Mouse (Mus musculus) right cerebral cortex, postnatal 4 days (tissue): ENCODE measurements around the gene Gad1.

Source experiments
- DNase-seq: peaks from one replicate; pipeline ENCODE4 v3.0.0-alpha.2; 2022

Gene Gad1

DNA sequence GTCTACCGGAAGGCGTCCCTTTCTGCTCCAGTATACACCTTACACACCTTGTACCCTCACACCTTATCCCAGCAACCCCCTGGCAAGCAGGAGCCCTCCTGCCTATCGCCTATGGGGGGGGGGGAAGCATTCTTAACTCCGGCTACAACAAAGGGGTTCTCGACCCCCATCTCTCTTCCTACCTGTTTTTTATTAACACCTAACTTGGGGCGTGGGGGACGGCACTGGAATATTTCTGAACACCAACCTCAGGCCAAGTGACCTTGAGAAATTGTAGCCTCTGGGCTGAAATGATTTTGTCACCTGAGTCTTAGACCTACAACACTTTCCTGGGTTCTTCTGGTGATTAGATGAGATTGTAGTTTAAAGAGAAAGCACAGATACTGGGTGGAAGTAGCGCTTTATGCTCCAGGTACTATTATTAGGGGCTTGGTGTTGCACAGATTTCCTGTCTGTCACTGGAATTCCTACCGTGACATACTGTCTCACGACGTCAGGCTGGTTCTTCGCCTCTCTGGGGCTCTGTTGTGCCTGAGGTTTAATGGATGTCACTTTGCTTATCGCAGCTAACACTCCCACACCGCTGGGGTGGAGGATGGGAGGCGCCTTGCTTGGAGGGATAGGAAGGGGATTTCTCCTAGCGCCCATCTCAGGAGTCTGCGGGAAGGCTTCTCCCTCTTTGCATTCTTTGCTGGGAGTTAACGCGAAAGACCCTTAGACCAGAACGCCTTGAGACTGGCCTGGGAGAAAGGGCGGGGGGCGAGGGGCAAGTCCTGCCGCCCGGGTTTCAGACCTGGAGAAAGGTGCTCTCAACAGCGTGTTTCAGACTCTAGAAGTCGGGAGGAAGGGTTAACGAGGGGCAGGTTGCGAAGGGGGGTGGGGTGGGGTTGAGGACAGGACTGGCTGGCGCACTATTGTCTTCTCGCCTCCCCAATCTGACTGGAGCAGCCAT, 13.1 kb downstream of the Gad1 start:
- no peak for DNase-seq

DNA sequence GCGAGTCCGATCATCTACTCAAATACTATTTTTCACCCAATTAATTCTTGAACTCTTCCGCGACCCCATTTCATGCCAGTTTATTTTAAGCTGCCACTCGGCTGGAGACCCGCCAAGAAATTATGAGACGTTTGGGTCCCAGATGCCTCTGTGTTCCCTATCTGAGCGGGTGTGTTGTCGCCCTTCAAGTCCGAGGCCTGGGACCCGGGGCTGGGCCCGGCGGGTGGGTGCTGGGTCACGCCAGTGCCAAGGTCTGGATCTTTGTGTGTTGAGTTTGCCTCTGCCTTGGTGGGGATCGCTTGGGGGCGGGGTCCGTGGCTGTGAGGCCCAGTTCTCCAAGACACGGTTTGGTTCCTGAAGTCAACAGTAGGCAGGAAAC, 13.7 kb downstream of the Gad1 start:
- DNase-seq, result no peak

DNA sequence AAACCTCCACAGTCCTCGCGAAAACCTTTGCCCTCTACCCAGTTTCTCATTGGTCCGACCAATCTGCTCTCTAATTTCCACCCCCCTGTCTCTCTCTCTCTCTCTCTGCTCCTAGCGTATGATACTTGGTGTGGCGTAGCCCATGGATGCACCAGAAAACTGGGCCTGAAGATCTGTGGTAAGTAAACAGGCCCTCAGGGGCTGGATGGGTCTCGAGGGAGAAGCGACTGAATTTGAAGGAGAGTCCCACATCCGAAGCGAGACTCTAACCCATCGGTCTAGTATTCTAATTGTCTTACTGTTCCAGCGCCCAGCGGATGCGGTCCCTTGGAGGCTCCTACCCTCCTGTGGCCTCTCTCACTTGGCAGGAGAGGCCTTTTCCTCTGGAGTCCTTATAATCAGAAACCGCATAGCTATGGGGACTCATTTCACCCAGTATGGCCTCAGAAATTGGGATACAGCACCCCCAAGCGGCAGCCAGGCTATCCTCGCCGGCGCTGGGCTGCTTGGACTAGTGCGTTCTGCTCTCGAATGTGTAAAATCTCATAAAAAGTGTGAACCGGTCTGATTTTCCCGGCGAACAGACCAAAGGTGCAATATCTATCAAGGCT, 14.3 kb downstream of the Gad1 start:
- DNase-seq, result peak; percentile 76

DNA sequence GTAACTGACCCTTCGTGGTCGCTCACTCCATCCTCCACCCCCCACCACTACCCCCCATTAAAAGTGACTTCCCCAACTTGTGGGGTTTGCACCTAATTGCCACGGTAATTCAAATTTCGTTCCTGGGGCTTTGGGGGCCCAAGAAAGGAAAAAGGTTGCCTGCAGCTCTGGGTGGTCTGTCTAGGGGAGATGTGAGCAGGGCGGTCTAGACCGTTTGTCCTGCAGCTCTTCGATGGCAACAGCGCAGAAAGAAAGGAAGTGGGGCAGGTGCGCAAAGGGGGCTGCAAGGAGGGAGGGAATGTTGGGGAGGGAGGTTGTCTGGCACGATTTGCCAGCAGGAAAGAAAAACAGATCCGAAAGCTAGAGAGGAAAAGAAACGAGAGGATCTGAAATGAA, 14.8 kb downstream of the Gad1 start:
- DNase-seq, result no peak

DNA sequence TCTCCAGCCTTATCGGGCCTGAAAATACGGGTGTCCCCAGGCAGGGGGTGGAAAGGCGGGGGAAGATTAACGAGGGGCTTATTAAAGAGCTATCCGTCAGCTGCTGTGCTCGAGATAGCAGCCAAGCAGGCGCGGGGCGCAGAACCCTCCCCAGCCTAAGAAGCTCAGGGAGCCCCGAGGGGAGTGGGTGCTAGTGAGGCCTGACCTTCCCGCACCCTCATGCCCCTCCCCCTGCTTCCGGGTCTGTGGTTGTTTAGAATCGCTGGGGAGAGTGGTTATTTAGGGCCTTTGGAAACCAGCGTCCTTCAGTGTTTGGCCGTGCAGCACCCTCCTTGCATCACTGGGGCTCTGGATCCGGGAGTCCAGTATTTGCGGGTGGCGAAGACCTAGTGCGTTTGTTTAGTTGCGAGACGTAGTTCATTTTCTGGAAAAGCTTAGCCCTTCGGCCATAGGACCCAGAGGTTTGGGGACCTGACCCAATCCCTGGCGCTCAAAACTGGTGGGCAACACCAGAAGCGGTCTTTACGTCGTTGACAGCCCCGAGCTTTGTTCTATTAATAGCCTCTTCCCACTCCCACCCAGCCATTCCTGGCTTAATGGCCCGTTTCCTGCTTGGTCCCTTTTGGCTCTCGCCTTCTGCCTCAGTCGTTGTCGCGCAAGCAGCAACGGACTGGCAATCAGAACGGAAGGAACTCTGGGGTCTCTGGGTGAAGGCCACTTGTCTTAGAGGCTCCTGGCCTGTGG, 15.5 kb downstream of the Gad1 start:
- DNase-seq, result no peak

DNA sequence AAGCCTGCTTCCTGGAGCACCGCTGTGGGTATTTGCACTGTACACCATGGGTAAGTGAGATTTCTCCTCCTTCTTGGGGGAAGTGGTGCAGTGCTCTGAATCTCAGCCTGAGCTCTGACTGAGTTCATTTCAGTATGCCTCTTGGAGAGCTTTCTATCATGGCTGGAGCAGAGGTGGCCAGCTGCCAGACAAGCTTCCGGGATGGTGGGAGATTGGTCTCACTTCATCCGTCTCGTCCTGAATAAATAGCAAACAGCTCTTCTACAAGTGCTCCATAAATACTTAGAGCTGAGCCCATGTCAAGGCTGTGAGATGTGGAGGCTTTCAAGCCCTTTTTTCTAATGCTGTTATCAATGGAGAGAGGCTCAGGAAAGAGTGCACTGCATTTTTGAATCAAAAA, 18.8 kb downstream of the Gad1 start:
- no peak for DNase-seq

DNA sequence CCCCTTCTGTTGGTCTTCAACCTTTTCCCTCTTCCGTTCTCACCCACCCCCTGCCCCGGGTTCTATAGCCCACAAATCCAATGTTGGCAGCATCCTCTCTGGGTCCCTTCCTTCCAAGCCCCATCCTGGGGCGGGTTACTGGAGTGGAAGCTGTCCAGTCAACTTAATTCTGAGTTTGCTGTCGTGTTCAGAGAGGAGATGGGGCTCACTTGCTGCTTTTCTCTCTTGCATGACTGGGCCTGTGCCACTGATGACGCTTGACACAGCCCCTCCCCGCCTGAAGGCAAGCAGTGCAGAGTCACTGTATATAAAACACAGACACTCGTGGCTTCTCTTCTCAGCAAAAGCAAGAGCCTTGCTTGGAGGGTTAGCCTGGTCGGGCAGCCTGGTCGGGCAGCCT, 19.4 kb downstream of the Gad1 start:
- DNase-seq, result no peak

DNA sequence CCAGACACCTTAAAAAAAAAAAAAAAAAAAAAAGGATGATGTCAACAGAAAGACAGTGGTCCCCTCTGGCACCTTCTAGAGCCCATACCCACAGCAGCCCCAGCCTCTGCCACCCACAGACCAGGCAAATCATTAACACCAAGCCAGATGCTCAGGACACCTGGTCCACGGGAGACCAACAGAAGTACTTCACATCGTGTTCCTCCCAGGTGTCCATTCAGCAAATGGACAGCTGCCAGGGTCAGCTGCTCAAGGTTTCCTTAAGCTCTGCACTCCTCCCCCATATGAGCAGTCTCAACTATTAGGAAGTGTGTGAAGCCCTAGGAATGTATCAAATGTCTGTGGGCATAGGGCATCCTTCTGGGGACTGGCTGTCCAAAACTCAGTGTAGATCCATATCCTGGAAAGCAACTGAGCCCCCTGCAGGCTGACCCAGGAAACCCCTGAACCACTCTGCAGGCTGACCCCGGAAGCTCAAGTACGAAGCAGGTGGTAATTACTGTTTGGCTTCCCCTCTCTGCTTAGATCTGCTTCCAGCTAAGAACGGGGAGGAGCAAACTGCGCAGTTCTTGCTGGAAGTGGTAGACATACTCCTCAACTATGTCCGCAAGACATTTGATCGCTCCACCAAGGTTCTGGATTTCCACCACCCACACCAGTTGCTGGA, 20.8 kb downstream of the Gad1 start:
- DNase-seq, result no peak

DNA sequence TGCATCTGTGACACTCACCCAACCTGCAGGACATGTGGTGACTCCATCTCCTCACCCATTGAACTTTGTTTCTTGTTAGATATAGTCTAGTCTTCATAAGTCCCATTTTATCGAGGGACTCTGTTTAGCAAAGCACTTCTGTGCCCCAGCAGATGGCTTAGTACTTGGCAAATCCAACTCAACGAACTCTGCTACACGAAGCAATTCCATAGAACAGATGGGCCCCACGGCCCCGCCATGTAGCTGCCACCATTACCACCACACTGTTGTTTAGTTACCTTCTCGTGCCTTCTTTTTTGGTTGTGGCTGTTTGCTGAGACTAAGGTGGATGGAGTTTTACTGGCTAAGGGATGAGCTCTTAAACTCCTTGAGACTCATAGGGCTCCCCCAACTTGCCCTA, 35.3 kb downstream of the Gad1 start:
- no peak for DNase-seq

DNA sequence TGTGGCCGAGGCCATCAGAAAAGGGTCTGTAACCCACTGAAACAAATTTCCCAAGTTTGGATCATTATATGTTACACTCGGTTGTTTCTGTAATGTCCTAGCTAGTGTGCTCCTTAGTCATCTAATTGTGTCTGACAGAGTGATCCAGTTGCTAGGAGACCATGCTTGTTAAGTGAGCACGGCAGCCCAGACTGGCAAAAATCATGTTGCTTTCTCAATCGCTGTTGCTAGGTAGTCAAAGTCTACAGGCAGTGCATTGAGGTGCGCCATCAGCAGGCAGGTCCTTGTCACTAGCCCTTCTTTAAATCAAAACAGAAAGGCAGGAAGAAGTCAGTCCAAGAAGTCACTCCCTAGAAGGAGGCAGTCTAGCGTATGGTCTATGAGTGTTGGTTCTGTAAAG, 39.6 kb downstream of the Gad1 start:
- DNase-seq, result no peak

DNA sequence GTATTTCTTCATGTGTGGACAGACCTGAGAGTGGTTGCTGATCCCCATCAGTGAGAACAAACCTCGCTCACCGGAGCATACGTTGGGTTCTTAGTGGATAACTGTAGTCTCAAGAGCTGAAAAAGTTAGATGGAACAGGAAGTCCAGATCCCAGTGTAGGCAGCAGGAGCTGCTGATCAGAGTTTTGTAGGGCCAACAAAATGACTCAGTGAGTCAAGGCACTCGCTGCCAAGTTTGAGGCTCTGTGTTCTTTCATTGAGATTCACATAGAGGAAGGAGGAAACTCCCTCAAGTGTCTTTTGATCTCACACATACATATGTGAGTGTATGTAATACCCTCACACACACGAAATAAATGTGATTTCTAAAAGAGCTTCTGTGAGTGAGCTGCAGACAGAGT, 40.8 kb downstream of the Gad1 start:
- no peak for DNase-seq

DNA sequence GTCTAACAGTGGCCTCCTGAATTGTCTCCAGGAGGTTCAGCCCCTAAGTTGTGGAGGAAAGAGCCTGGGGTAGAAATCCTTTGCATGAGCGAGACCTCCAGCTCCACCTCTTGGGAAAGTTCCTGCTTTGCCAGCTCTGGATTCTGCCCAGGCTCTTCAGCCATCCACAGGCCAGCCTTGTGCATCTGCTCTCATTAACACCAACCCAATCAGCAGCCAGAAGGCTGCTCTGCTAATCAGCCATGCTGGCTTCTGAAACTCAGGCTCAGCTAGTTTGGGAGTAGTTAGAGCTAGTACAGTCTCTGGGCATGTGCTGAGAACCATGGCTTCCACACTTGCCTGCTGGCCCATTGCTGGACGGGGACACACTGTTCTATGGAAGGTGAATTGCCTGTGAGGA, 43.0 kb downstream of the Gad1 start:
- no peak for DNase-seq

DNA sequence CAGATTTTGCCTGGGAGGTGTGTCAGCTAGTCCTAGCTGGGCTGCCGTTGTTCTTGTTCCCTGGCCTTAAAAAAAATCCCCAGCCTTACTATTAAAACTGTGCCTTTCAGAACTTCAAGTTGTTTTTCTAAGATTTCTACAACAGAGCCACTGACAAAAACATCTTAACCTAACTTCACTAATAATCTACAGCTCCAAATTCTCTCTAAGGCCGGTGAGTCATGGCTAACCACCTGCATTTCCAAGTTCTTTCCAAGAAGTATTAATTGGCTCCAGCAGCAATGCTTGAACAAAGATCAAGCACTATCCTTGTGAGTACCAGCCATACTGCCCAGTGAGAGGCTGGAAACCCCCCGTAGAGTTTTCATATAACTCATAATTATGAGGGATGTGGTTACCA, 56.9 kb downstream of the Gad1 start:
- no peak for DNase-seq

DNA sequence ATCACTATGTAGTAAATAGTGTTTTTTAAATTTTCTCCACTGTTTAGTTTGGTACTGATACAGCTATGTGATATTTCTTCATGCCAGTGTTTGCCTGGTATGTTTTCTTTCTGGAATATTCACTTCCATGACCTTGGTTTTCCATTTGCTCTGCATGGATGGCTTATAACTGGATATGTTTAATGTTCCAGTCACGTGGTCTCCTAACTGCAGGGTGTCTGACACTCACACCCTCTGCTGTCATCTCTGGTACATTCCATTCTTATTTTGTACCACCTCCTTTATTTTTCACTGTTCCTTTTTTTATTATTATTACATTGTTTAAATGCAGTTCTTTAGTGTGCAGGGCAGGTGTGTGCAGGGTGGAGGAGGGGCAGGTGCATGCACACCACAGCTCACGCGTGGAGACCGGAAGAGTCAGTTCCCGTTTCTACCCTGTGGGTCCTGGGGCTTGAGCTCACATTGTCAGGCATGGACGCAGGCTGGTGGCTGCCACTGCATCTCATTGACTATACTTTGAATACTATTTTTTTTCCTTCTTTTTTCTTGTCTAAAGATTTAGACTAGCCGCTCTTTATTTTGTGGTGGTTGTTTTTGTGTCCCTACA, 62.0 kb downstream of the Gad1 start:
- DNase-seq, result no peak

DNA sequence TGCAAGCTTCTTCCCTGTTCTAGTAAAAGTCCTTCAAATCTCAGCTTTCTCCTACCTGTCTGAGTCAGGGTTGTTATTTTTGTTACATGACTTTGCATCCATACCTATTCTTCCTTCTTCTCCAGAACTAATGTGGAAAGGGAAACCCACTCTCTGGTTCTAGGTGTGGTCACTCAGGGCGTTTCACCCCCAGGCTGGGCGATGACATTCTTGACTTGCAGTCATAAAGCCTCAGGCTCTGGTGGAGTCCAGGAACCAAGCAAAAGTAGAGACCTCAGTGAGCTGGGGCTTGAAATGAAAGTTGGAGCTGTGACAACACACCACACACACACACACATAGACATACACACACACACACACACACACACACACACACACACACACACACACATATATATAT, 63.2 kb downstream of the Gad1 start:
- DNase-seq, result no peak

DNA sequence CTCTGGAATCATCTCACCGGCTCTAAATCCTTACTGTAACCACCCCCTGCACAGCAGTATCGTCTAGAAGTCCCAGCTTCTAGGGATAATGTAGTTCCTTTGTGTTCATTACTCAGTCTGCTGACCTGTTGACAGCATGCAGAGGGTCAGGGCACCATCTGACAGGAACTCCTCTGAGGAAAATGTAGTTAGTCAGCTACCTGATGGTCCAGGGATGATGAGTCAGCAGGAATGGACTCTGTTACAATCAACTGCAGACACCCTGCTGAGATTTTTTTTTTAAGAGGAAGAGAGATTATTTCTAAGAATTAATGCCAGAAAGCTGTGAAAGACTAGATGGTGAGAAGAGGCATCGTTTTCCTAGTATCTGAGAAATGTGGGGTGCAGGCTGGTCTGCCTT, 63.7 kb downstream of the Gad1 start:
- DNase-seq, result no peak

DNA sequence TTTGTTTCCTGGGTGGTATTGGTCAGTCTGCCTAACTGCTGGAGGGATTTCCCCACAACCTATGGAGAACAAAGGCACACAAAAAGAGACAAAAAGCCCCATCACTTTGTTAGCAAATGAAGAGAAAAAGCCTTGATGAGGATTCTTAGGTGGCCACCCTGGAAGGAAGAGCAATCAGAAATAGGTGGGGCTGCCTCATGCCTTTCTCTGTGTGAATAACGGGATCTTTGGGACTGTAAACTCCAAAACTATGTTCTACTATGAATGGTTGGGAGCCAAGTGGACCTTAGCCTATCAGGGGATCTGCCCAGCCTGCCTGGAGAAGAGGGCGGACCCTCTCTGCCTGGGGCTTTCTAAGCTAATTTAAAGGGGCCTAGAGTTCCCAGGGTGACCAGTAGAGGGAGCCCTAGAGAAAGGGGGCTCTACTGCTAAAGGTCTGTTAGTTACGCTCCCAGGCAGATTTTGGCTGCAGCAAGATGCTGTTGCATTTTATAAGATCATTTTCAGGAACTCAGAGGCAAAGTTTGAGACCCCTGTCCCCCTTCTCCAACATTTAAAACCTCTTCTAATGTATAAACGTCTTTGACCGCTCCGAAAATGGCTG, 66.5 kb downstream of the Gad1 start:
- DNase-seq, result no peak

DNA sequence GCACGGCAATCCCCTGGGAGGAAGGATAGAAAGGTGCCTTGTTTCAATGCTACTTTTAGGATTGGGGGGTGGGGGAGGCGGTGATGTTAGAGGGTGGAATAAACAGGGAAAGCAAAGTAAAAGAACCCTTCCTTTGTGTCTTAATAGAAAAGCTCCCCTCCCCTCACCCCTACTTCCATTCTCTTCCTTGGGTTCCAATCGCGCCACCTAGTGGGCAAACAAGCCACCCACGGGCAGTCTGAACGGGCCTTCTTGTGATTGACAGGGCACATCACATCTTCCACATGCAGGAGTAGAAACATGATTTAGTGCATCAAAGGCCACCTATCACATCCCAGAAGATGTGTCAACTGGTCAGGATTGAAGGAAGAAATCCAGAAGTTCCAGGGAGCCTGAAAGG, 67.4 kb downstream of the Gad1 start:
- DNase-seq, result peak; percentile 76

DNA sequence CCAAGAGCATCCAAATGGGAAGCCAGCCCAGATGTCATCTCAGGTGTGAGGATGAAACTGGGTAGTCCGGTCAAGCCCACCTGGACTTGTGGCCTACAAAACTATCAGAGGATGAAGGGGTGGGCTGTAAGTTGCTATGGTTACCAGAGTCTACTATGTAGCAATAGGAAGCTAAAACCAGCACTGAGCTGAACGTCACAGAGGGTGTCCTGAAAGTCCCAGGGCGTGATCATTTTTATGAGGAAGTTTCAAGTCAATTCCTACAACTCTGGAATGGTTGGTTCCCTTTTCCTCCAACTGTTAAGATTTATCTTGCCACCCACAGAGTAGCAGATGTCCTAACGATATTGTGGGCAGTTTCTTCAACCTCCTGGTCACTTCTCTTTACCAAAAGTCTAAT, 69.4 kb downstream of the Gad1 start:
- DNase-seq, result no peak

DNA sequence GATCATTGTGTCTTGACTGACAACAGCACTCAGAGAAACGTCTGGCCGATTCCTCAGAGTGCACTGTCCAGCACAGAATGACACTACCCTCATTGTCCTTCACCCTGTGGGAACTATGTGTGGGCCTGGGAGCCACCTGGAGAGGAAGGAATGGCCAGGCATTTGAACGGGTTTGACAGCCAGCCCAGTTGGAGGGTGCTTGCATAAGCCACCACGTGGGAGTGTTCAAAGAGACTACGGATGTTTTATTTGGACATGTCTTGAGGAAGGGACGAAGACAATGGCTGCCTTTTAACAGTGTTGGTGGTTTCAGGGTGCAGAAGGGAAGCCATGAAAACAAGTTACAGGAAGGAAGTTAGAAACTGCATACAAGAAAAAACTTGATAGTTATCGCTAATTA, 72.9 kb downstream of the Gad1 start:
- DNase-seq, result no peak

DNA sequence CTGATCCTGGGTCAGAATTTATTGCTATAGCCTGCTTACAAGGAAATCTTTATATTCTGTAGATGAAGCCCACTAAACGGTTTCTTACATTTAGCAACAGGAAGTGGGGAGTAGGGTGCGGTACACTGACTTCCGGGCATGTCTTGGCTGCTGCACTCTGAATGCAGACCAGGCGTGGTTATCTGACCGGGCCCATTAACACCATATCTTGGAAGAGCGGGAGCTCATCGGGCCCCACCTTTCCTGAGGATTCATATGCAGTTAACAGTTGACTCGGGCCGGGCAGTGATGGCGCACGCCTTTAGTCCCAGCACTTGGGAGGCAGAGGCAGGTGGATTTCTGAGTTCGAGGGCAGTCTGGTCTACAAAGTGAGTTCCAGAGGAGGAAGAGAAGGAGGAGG, 75.5 kb downstream of the Gad1 start:
- DNase-seq, result no peak

DNA sequence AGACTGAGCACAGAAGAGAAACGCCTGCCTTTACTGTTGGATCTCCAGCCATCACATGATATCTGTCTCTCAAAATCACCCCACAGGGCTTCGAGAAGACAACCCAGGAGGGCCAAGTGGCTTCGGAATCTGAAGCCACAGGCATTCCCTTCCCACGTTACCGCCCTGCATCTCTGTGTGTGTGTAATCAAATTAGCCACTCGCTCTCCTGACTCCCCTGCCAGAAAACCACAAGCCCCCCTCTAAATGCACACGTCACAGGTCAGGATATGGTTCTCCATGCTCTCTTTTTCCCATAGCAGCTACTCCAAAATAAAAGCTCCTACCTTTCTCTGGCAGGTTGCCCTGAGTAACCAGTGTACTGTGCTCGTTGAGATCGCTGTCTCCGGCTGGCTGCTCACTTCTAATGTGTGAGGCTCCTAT, 76.5 kb downstream of the Gad1 start:
- peak; percentile 26 for DNase-seq

DNA sequence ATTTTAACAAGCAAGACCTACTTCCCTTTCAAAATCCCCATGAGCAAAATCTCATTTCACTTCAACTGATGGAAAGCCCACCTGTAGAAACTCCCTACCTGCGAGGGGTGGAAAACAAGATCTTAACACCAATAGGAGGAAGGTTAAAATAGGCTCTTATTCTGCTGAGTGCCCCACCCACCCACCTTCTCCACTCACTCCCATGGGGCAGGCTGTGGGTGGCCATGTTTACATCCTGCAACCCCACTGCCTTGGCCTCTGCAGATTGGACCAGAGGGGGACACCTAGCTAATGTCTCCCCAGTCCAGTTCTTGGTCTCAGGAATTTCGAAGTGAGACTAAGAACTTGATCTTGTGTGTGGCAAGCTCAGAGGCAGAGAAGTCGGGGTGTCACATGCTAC, 77.0 kb downstream of the Gad1 start:
- no peak for DNase-seq
